Mouse (Mus musculus): Measurements from ENCODE around the gene Ufsp2.

GRCm38 (mm10) chr8:45970894-45971293 is 4.4 kb upstream of the Ufsp2 start:
- TF ChIP-seq GATA1 (IDR thresholded peaks at IDR 0.05; ENCODE audit: borderline replicate concordance, low read length) = no peak
- no peak for TF ChIP-seq FLI1 (IDR thresholded peaks at IDR 0.05; ENCODE audit: low read length)

Data from megakaryocyte, embryonic 14.5 days (primary cell).